Mouse (Mus musculus) midbrain, embryonic 11.5 days (tissue): ENCODE data around the gene Cd300lf. TPM values are rescaled to one million over a fixed set of nuclear protein-coding genes. Genes with fewer than 3 reads are reported as not detected.

Source experiments
- ATAC-seq: fragments of 200-750 bp; cut with Nextera tagmentation; 2 replicates; pipeline ENCODE4 v1.8.0; 2017; ENCODE audit warnings: moderate TSS enrichment, moderate library complexity; ENCODE audit not compliant: low FRiP score
- DNase-seq: peaks from one replicate; pipeline ENCODE4 v3.0.0; 2015; ENCODE audit warnings: low spot score; ENCODE audit errors: missing footprints
- H3K27ac ChIP-seq: fragments of 300-500 bp; sonication (generic); 2 replicates; pipeline ENCODE4 v1.5.1; 2014; ENCODE audit warnings: low read depth, low read length
- H3K27me3 ChIP-seq: fragments of 300-500 bp; sonication (generic); 2 replicates; pipeline ENCODE4 v1.6.1; 2014; ENCODE audit warnings: mild to moderate bottlenecking, low read length, moderate library complexity, mixed read lengths; ENCODE audit not compliant: control insufficient read depth, insufficient read depth
- H3K36me3 ChIP-seq: fragments of 300-500 bp; sonication (generic); 2 replicates; pipeline ENCODE4 v1.6.1; 2014; ENCODE audit warnings: mild to moderate bottlenecking, low read length, moderate library complexity, mixed read lengths; ENCODE audit not compliant: control insufficient read depth, insufficient read depth
- H3K4me1 ChIP-seq: fragments of 300-500 bp; sonication (generic); 2 replicates; pipeline ENCODE4 v1.6.1; 2014; ENCODE audit warnings: low read length; ENCODE audit not compliant: control insufficient read depth, insufficient read depth
- H3K4me2 ChIP-seq: fragments of 300-500 bp; sonication (generic); 2 replicates; pipeline ENCODE4 v1.6.1; 2014; ENCODE audit warnings: mild to moderate bottlenecking, moderate library complexity
- H3K4me3 ChIP-seq: fragments of 300-500 bp; sonication (generic); 2 replicates; pipeline ENCODE4 v1.5.1; 2014; ENCODE audit warnings: low read depth, low read length
- H3K9ac ChIP-seq: fragments of 300-500 bp; sonication (generic); 2 replicates; pipeline ENCODE4 v1.6.1; 2014; ENCODE audit warnings: low read length
- H3K9me3 ChIP-seq: fragments of 300-500 bp; sonication (generic); 2 replicates; pipeline ENCODE4 v1.6.1; 2016; ENCODE audit warnings: low read length; ENCODE audit not compliant: control insufficient read depth
- WGBS: fragments of 180-500 bp; shearing (Covaris S2); extraction: QIAGEN DNeasy Blood & Tissue Kit; methylation state at CpG from one replicate; pipeline ENCODE4 v1.1.7; 2014; 5-methylcytosine and 5-hydroxymethylcytosine counted together
- polyA plus RNA-seq: library from polyadenylated mRNA; unstranded; fragments of >200 nt; fragmentation: Nextera tagmentation; extraction: Ambion mirVana; gene quantifications from 2 replicates; pipeline ENCODE4 v1.2.1, GENCODE M21; 2014

Cd300lf gene
- polyA plus RNA-seq, 1 experiment from 2014 or later = not detected

- H3K36me3 ChIP-seq = no peaks in the 10 kb centered on the region
- H3K4me1 ChIP-seq = peaks cover 3% of the 10 kb centered on the region
- H3K4me3 ChIP-seq = peak overlapping the region; percentile 32
- 7% methylated on average over 15 of the region's 15 CpGs for WGBS
- H3K9ac ChIP-seq = peak overlapping the region; percentile 53
- H3K4me2 ChIP-seq = peak overlapping the region; percentile 53
- ATAC-seq (peak; percentile 82), DNase-seq (peak; percentile 99)
- no peak overlapping the region for H3K27ac ChIP-seq
- H3K27me3 ChIP-seq = peaks cover 29% of the 10 kb centered on the region
- H3K9me3 ChIP-seq = no peaks in the 10 kb centered on the region
Measured at GRCm38 (mm10) chr11:115151755-115152429, 18.1 kb upstream of the Cd300lf start.

DNA sequence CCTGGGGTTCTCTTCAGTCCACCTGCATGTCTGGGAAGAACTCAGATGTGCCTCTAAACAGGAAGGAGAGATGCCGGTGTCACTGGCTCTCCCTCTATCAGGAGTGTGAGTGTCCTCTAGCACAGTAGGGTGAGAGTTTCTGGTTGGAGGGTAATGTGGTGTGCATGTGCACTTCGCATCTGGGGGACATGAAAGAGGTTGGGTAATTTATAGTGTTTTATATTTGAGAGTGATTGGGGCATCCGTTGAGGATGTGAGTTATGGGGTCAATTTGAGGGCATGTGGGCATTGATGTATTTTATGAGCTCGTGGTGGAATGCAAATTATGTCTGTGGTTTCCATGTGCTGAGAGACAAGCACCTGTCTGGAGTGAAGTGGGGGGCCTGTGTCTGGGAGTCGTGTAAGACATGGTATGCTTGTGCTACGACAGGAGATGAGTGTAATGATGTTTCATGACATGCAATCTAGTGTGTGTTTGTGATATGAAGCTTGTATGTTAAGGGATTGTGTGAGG lies 17.0 kb upstream of the Cd300lf start:
- 89% methylated on average over 6 of the region's 6 CpGs for WGBS
- ATAC-seq = no peak
- no peak overlapping the region for H3K4me2 ChIP-seq
- no peaks in the 10 kb centered on the region for H3K9me3 ChIP-seq
- peaks cover 3% of the 10 kb centered on the region for H3K4me1 ChIP-seq
- DNase-seq = no peak
- H3K4me3 ChIP-seq = no peak overlapping the region
- H3K27ac ChIP-seq = no peak overlapping the region
- H3K36me3 ChIP-seq = no peaks in the 10 kb centered on the region
- H3K9ac ChIP-seq = no peak overlapping the region
- peaks cover 27% of the 10 kb centered on the region for H3K27me3 ChIP-seq

DNA sequence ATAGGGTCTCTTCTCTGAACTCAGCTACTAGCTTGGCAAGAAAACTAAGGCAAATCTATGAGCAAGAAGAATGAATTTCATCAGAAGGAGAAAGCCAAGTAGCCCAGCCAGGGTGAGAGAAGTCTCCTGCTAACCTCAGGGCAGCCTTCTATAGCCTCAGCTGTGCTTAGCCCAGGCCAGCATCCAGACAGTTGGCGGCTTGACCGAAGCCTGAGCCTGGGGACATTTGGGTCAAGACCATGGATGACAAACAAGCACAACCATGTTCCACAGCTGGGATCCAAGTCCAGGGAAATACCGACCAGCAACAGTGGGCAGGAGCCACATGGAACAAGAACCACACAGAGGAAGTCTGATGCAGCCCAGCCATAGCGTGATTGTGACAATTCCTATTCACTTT lies 14.0 kb upstream of the Cd300lf start:
- Histone ChIP-seq H3K4me3 (no peak overlapping the region), H3K27me3 (peaks cover 2% of the 10 kb centered on the region; the same call in 1 of the 2 replicates), H3K9ac (no peak overlapping the region), H3K4me1 (no peaks in the 10 kb centered on the region; the same call in 1 of the 2 replicates), H3K9me3 (no peaks in the 10 kb centered on the region), H3K36me3 (no peaks in the 10 kb centered on the region), H3K4me2 (no peak overlapping the region), H3K27ac (no peak overlapping the region)
- 81% methylated on average over 4 of the region's 4 CpGs for WGBS
- DNase-seq (no peak), ATAC-seq (no peak)

DNA sequence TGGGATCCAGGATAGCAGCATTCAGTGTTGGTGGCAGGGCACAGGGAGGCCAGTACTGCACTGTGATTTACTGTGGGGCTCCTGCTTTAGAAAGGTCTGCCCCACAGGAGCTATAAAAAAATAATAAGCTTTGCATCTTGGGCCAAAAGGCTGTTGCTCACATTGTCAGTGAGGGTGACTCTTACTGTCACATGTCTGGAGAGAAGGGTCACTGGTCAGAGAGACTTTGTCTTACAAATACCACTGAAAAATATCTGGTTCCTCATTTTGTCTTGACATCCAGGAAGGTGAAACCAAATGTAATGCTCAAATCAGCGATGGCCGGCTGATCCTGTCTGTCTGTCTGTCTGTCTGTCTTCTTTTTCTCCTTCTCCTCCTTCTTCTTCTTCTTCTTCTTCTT lies 8.2 kb upstream of the Cd300lf start:
- no peaks in the 10 kb centered on the region for H3K27me3 ChIP-seq
- no peaks in the 10 kb centered on the region for H3K36me3 ChIP-seq
- H3K4me2 ChIP-seq = no peak overlapping the region
- H3K9me3 ChIP-seq = no peaks in the 10 kb centered on the region
- DNase-seq (no peak), ATAC-seq (no peak)
- H3K9ac ChIP-seq = no peak overlapping the region
- 84% methylated on average over 2 of the region's 2 CpGs for WGBS
- H3K4me3 ChIP-seq = no peak overlapping the region
- H3K4me1 ChIP-seq = no peaks in the 10 kb centered on the region
- H3K27ac ChIP-seq = no peak overlapping the region

DNA sequence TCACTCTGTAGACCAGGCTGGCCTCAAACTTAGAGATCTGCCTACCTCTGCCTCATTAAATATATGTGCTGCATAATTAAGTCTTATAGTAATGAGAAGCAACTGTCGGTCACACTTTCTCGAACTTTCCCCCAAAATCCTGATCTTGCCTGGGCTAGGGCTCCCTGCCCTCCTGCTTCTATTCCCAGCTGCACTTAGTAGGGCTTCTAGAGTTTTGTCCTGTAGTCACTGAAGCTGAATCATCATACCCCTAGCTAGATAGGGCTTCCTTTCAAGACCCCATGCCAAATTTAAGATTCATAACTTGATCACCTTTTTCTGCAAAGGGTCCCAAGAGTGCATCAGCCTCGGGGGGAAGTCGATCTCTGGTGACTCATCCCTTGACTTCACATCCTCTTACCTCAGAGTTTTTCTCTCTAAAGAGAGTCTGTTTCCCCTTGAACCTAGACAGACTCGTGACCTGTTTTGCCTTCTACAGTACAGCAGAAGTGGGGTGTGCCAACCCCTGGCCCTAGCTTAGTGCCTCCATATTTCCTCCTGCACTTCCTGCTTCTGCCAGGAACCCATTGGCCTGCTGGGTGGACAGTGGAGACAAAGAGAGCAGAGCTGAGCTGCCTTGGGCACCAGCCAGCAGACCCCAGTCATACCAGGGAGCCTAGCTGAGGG lies 4.9 kb upstream of the Cd300lf start:
- Histone ChIP-seq H3K27me3 (no peaks in the 10 kb centered on the region), H3K9me3 (no peaks in the 10 kb centered on the region), H3K4me2 (no peak overlapping the region), H3K4me1 (no peaks in the 10 kb centered on the region), H3K36me3 (no peaks in the 10 kb centered on the region), H3K27ac (no peak overlapping the region), H3K4me3 (no peak overlapping the region), H3K9ac (no peak overlapping the region)
- ATAC-seq = no peak
- no peak for DNase-seq
- WGBS = 86% methylated on average over 5 of the region's 5 CpGs

- no peaks in the 10 kb centered on the region for H3K27me3 ChIP-seq
- no peak for ATAC-seq
- WGBS = 87% methylated on average over 8 of the region's 8 CpGs
- DNase-seq = no peak
- H3K4me1 ChIP-seq = no peaks in the 10 kb centered on the region
- H3K9me3 ChIP-seq = no peaks in the 10 kb centered on the region
- no peaks in the 10 kb centered on the region for H3K36me3 ChIP-seq
- H3K4me2 ChIP-seq = no peak overlapping the region
- no peak overlapping the region for H3K27ac ChIP-seq
- no peak overlapping the region for H3K4me3 ChIP-seq
- no peak overlapping the region for H3K9ac ChIP-seq
Measured at GRCm38 (mm10) chr11:115131768-115132381, 1.9 kb downstream of the Cd300lf start.

- DNase-seq (no peak), ATAC-seq (no peak)
- 90% methylated on average over 13 of the region's 13 CpGs for WGBS
- Histone ChIP-seq H3K27ac (no peak overlapping the region), H3K4me1 (no peaks in the 10 kb centered on the region), H3K36me3 (no peaks in the 10 kb centered on the region), H3K9ac (no peak overlapping the region), H3K4me2 (no peak overlapping the region), H3K9me3 (no peaks in the 10 kb centered on the region), H3K4me3 (no peak overlapping the region), H3K27me3 (no peaks in the 10 kb centered on the region)
Measured at GRCm38 (mm10) chr11:115129508-115130126, 4.2 kb downstream of the Cd300lf start.

- no peaks in the 10 kb centered on the region for H3K27me3 ChIP-seq
- H3K9ac ChIP-seq = no peak overlapping the region
- no peak overlapping the region for H3K4me3 ChIP-seq
- H3K4me1 ChIP-seq = no peaks in the 10 kb centered on the region
- no peak overlapping the region for H3K4me2 ChIP-seq
- no peaks in the 10 kb centered on the region for H3K36me3 ChIP-seq
- no peak overlapping the region for H3K27ac ChIP-seq
- DNase-seq (no peak), ATAC-seq (no peak)
- H3K9me3 ChIP-seq = no peaks in the 10 kb centered on the region
- WGBS = 85% methylated on average over 4 of the region's 4 CpGs
Measured at GRCm38 (mm10) chr11:115128483-115128882, 5.3 kb downstream of the Cd300lf start.

- Histone ChIP-seq H3K9ac (no peak overlapping the region), H3K36me3 (no peaks in the 10 kb centered on the region), H3K4me2 (no peak overlapping the region), H3K4me3 (no peak overlapping the region), H3K27me3 (no peaks in the 10 kb centered on the region), H3K9me3 (no peaks in the 10 kb centered on the region), H3K4me1 (no peaks in the 10 kb centered on the region), H3K27ac (no peak overlapping the region)
- no peak for ATAC-seq
- DNase-seq = no peak
- WGBS = 76% methylated on average over 9 of the region's 9 CpGs
Measured at GRCm38 (mm10) chr11:115119409-115119808, 14.4 kb downstream of the Cd300lf start.
